Mouse (Mus musculus) heart, embryonic 16.5 days (tissue): ENCODE measurements around the gene Csdc2. TPM values are rescaled to one million over a fixed set of nuclear protein-coding genes. Genes with fewer than 3 reads are reported as not detected.
A peak's percentile ranks its signal among the peaks of the same experiment; 100 is the strongest.

Experiments used
- ATAC-seq: fragments of 200-750 bp; cut with Nextera tagmentation; replicated peaks from 2 replicates; pipeline ENCODE4 v1.8.0; 2017; ENCODE audit warnings: moderate number of reproducible peaks; ENCODE audit not compliant: insufficient read depth, low FRiP score; ENCODE audit errors: extremely low read depth
- H3K27ac ChIP-seq: fragments of 300-500 bp; sonication (generic); 2 replicates; pipeline ENCODE4 v1.5.1; 2014; ENCODE audit warnings: mild to moderate bottlenecking, low read length, control low read depth, moderate library complexity
- H3K27me3 ChIP-seq: fragments of 300-500 bp; sonication (generic); 2 replicates; pipeline ENCODE4 v1.6.1; 2014; ENCODE audit warnings: low read length, mixed read lengths; ENCODE audit not compliant: control insufficient read depth, insufficient read depth
- H3K36me3 ChIP-seq: fragments of 300-500 bp; sonication (generic); 2 replicates; pipeline ENCODE4 v1.6.1; 2014; ENCODE audit not compliant: control insufficient read depth, insufficient read depth
- H3K4me1 ChIP-seq: fragments of 300-500 bp; sonication (generic); 2 replicates; pipeline ENCODE4 v1.6.1; 2014; ENCODE audit warnings: low read length, mixed read lengths; ENCODE audit not compliant: control insufficient read depth, insufficient read depth
- H3K4me2 ChIP-seq: fragments of 300-500 bp; sonication (generic); 2 replicates; pipeline ENCODE4 v1.6.1; 2014; ENCODE audit warnings: low read depth, mild to moderate bottlenecking, control low read depth, low read length
- H3K4me3 ChIP-seq: fragments of 300-500 bp; sonication (generic); 2 replicates; pipeline ENCODE4 v1.5.1; 2014; ENCODE audit warnings: mild to moderate bottlenecking, control low read depth, low read length
- H3K9ac ChIP-seq: fragments of 300-500 bp; sonication (generic); 2 replicates; pipeline ENCODE4 v1.6.1; 2014; ENCODE audit warnings: low read length, control low read depth
- H3K9me3 ChIP-seq: fragments of 300-500 bp; sonication (generic); replicated peaks from 2 replicates; pipeline ENCODE4 v1.6.1; 2016; ENCODE audit warnings: low read length; ENCODE audit not compliant: control insufficient read depth
- WGBS: fragments of 180-500 bp; shearing (Covaris S2); extraction: QIAGEN DNeasy Blood & Tissue Kit; methylation state at CpG from one replicate; pipeline ENCODE4 v1.1.7; 2014; 5-methylcytosine and 5-hydroxymethylcytosine counted together
- polyA plus RNA-seq: library from polyadenylated mRNA; unstranded; fragments of >200 nt; fragmentation: Nextera tagmentation; extraction: Ambion mirVana; gene quantifications from 2 replicates; pipeline ENCODE4 v1.2.1, GENCODE M21; 2015

Csdc2 gene
- polyA plus RNA-seq, 1 experiment from 2014 or later, result 5.4 TPM

DNA sequence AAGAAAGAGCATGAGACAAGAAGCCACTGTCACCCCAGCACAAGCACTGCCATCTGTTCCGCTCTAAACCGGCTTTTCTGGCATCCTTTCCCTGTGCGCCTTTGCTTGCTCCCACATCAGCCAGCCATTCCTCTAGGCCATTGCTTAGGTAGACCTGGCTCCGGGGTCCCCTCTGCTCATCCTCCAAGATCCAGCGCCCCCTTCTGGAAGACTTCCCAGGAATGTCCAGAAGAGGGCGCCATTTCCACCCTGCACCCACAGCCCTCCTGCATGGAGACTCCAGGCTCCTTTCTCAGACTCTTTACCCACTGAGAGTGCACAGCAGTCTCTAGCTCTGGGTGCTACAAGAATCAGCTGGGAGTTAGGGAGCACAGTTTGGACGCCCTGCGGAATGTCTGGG lies 19.9 kb downstream of the Csdc2 start:
- H3K27me3 ChIP-seq, result no peaks in the 10 kb centered on the region
- no peak overlapping the region for H3K4me2 ChIP-seq
- peaks cover 6% of the 10 kb centered on the region; the same call in 1 of the 2 replicates for H3K4me1 ChIP-seq
- 0 out of 2 replicates have a peak, but pooled peaks cover 3% of the 10 kb centered on the region for H3K36me3 ChIP-seq
- no peak for ATAC-seq
- H3K9ac ChIP-seq, result no peak overlapping the region
- H3K9me3 ChIP-seq, result no peaks in the 10 kb centered on the region
- no peak overlapping the region for H3K4me3 ChIP-seq
- WGBS, result 58% methylated on average over 8 of the region's 8 CpGs
- no peak overlapping the region for H3K27ac ChIP-seq

GRCm38 (mm10) chr15:81957598-81957997 lies 21.0 kb downstream of the Csdc2 start:
- no peaks in the 10 kb centered on the region for H3K27me3 ChIP-seq
- 86% methylated on average over 11 of the region's 11 CpGs for WGBS
- no peak overlapping the region for H3K4me2 ChIP-seq
- peaks cover 6% of the 10 kb centered on the region; the same call in 1 of the 2 replicates for H3K4me1 ChIP-seq
- no peak overlapping the region for H3K27ac ChIP-seq
- H3K36me3 ChIP-seq, result 0 out of 2 replicates have a peak, but pooled peaks cover 3% of the 10 kb centered on the region
- no peak overlapping the region for H3K4me3 ChIP-seq
- ATAC-seq, result no peak
- no peaks in the 10 kb centered on the region for H3K9me3 ChIP-seq
- H3K9ac ChIP-seq, result no peak overlapping the region

DNA sequence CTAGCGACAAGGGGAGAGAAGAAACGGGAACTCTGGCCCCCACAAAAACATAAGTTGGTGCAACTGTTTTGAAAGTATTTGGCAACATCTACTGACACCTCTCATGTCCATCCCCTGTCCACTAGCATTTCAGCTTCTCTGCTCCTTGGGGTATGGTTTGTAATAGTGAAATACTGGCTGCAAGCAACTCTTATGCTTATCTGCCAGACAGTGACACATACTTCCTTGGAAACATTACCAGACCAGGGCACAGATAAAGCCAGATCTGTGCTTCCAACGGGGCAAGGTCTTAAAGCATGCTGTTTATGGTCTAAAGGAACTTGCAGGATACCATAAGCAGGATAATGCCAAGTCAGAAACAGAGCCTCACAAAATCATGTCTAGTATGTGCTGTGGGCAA lies 22.3 kb downstream of the Csdc2 start:
- WGBS, result 63% methylated on average over 3 of the region's 3 CpGs

GRCm38 (mm10) chr15:81960171-81961077 lies 23.9 kb downstream of the Csdc2 start, which contains the start of gene Pmm1:
TSS of gene Pmm1 (minus strand) at chr15:81960930.
- Histone ChIP-seq H3K9ac (peak within 1 kb of the TSS; percentile 82), H3K4me3 (peak within 1 kb of the TSS; percentile 78), H3K36me3 (no peaks in the 10 kb centered on the region), H3K9me3 (no peaks in the 10 kb centered on the region), H3K4me1 (peaks cover 6% of the 10 kb centered on the region; the same call in 1 of the 2 replicates), H3K4me2 (peak within 1 kb of the TSS; percentile 100), H3K27ac (peak within 1 kb of the TSS; percentile 85), H3K27me3 (no peaks in the 10 kb centered on the region)
- ATAC-seq, result peak; percentile 99
- under 1% methylated on average over 77 of the region's 77 CpGs for WGBS

More for the DNA sequence above, 22.3 kb downstream of the Csdc2 start:
- no peaks in the 10 kb centered on the region for H3K9me3 ChIP-seq
- no peak for ATAC-seq
- H3K4me2 ChIP-seq, result no peak overlapping the region
- H3K27ac ChIP-seq, result no peak overlapping the region
- no peak overlapping the region for H3K9ac ChIP-seq
- peaks cover 6% of the 10 kb centered on the region; the same call in 1 of the 2 replicates for H3K4me1 ChIP-seq
- H3K36me3 ChIP-seq, result 0 out of 2 replicates have a peak, but pooled peaks cover 3% of the 10 kb centered on the region
- H3K27me3 ChIP-seq, result no peaks in the 10 kb centered on the region
- H3K4me3 ChIP-seq, result no peak overlapping the region

- Histone ChIP-seq H3K9ac (peak overlapping the region; percentile 59), H3K4me2 (peak overlapping the region; percentile 100)
- no peak for ATAC-seq
Observed at GRCm38 (mm10) chr15:81961078-81961451, 24.5 kb downstream of the Csdc2 start.

GRCm38 (mm10) chr15:81964262-81964661 lies 27.7 kb downstream of the Csdc2 start:
- Histone ChIP-seq H3K4me3 (no peak overlapping the region), H3K36me3 (no peaks in the 10 kb centered on the region), H3K4me1 (peaks cover 6% of the 10 kb centered on the region; the same call in 1 of the 2 replicates), H3K27ac (no peak overlapping the region), H3K9ac (no peak overlapping the region), H3K4me2 (no peak overlapping the region), H3K9me3 (no peaks in the 10 kb centered on the region), H3K27me3 (no peaks in the 10 kb centered on the region)
- 49% methylated on average over 1 of the region's 1 CpGs for WGBS
- ATAC-seq, result no peak

More at GRCm38 (mm10) chr15:81961078-81961451, 24.5 kb downstream of the Csdc2 start:
- WGBS, result 3% methylated on average over 7 of the region's 8 CpGs
- Histone ChIP-seq H3K36me3 (no peaks in the 10 kb centered on the region), H3K4me1 (peaks cover 6% of the 10 kb centered on the region; the same call in 1 of the 2 replicates), H3K27me3 (no peaks in the 10 kb centered on the region), H3K9me3 (no peaks in the 10 kb centered on the region), H3K4me3 (peak overlapping the region; percentile 78), H3K27ac (no peak overlapping the region; the same call in 1 of the 2 replicates)

DNA sequence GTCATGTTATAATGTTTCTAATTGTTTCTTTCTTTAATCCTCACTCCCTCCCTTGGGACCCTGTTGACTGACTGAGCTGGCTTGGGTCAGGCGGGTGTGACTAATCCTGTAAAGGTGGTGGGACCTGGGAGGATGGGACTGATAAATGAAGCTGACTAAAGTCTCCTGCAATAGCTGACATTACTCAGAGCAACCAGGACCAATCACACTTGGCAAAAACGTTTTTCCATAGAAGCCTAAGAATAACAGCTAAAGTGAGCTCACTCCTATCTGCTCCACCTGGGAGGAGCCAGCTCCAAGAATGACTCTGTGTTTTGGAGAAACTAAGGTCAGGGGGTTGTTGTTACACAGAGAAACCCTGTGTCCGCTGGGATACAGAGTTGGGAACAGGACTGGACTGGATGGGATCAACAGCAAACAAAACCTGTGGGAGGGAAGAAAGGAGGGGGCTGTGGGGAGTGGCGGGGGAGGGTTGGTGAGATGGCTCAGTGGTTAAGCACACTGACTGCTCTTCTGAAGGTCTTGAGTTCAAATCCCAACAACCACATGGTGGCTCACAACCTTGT lies 28.5 kb downstream of the Csdc2 start:
- Histone ChIP-seq H3K4me2 (no peak overlapping the region), H3K36me3 (no peaks in the 10 kb centered on the region), H3K9ac (no peak overlapping the region), H3K4me1 (peaks cover 3% of the 10 kb centered on the region; the same call in 1 of the 2 replicates), H3K9me3 (no peaks in the 10 kb centered on the region), H3K27me3 (no peaks in the 10 kb centered on the region), H3K4me3 (no peak overlapping the region), H3K27ac (no peak overlapping the region)
- WGBS, result 46% methylated on average over 4 of the region's 4 CpGs
- no peak for ATAC-seq

DNA sequence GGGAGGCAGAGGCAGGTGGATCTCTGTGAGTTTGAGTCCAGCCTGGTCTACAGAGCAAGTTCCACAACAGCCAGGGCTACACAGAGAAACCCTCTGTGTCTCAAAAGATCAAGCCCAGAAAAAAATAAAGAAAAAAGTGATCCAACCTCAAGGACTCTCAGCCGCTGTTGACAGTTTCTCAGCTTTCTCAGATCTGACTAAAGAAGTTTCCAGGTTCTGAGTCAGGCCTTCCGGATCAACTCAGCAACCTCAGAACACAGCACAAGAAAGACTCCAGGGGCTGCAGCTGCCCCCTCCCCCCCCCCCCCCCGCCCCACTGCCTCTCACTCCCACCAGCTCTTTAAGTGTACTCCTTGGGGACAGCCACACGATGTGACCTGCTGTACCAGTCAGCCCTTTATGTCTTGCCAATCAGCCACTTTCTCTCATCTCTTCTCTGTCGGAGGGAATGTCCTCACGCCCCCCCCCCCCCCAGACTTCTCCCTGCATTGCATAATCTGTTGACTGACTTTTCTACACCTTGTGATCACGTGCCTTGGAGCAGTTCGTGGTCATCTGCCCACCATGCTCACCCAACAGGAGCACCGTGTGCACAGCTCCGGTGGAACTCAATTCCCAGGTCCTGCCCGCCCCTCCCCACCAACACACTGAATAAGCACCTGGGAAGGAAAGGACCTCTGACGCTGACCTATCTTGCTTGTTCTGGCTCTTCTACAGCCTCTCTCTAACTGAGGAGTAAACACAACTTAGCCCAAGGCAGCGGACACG lies 29.7 kb downstream of the Csdc2 start:
- Histone ChIP-seq H3K9ac (no peak overlapping the region), H3K27ac (no peak overlapping the region), H3K4me3 (no peak overlapping the region), H3K4me2 (no peak overlapping the region), H3K27me3 (no peaks in the 10 kb centered on the region), H3K36me3 (no peaks in the 10 kb centered on the region), H3K4me1 (no peaks in the 10 kb centered on the region), H3K9me3 (no peaks in the 10 kb centered on the region)
- ATAC-seq, result no peak
- 71% methylated on average over 13 of the region's 14 CpGs for WGBS
